Mouse (Mus musculus) kidney, embryonic 16.5 days (tissue): ENCODE results near the gene Ccser1. TPM values are rescaled to one million over a fixed set of nuclear protein-coding genes. Genes with fewer than 3 reads are reported as not detected.

Experiments used
- ATAC-seq: fragments of 200-750 bp; cut with Nextera tagmentation; 2 replicates; pipeline ENCODE4 v1.8.0; 2017; ENCODE audit warnings: moderate TSS enrichment; ENCODE audit not compliant: low FRiP score, low TSS enrichment
- H3K27ac ChIP-seq: fragments of 300-500 bp; sonication (generic); 2 replicates; pipeline ENCODE4 v1.5.1; 2014; ENCODE audit warnings: low read length
- H3K27me3 ChIP-seq: fragments of 300-500 bp; sonication (generic); 2 replicates; pipeline ENCODE4 v1.6.1; 2014; ENCODE audit warnings: low read length, control low read depth, mixed read lengths; ENCODE audit not compliant: insufficient read depth
- H3K36me3 ChIP-seq: fragments of 300-500 bp; sonication (generic); 2 replicates; pipeline ENCODE4 v1.6.1; 2014; ENCODE audit warnings: low read length, control low read depth, mixed read lengths; ENCODE audit not compliant: insufficient read depth
- H3K4me1 ChIP-seq: fragments of 300-500 bp; sonication (generic); 2 replicates; pipeline ENCODE4 v1.6.1; 2014; ENCODE audit warnings: low read length, control low read depth, mixed read lengths; ENCODE audit not compliant: insufficient read depth
- H3K4me2 ChIP-seq: fragments of 300-500 bp; sonication (generic); replicated peaks from 2 replicates; pipeline ENCODE4 v1.6.1; 2014; ENCODE audit warnings: low read depth, low read length
- H3K4me3 ChIP-seq: fragments of 300-500 bp; sonication (generic); 2 replicates; pipeline ENCODE4 v1.5.1; 2014; ENCODE audit warnings: mild to moderate bottlenecking, low read length
- H3K9ac ChIP-seq: fragments of 300-500 bp; sonication (generic); replicated peaks from 2 replicates; pipeline ENCODE4 v1.6.1; 2014; ENCODE audit warnings: low read length
- H3K9me3 ChIP-seq: fragments of 300-500 bp; sonication (generic); 2 replicates; pipeline ENCODE4 v1.6.1; 2016; ENCODE audit warnings: low read length, control low read depth
- WGBS: fragments of 180-500 bp; shearing (Covaris S2); extraction: QIAGEN DNeasy Blood & Tissue Kit; methylation state at CpG from one replicate; pipeline ENCODE4 v1.1.7; 2014; 5-methylcytosine and 5-hydroxymethylcytosine counted together
- polyA plus RNA-seq: library from polyadenylated mRNA; unstranded; fragments of >200 nt; fragmentation: Nextera tagmentation; extraction: Ambion mirVana; gene quantifications from 2 replicates; pipeline ENCODE4 v1.2.1, GENCODE M21; 2015

Ccser1 gene
- polyA plus RNA-seq, 1 experiment from 2014 or later = 17.4 TPM

GRCm38 (mm10) chr6:61216514-61216913 lies 36.4 kb downstream of the Ccser1 start:
- ATAC-seq = no peak
- H3K36me3 ChIP-seq = no peaks in the 10 kb centered on the region
- no peaks in the 10 kb centered on the region for H3K27me3 ChIP-seq
- H3K4me1 ChIP-seq = no peaks in the 10 kb centered on the region
- no peak overlapping the region for H3K27ac ChIP-seq
- H3K4me2 ChIP-seq = no peak overlapping the region
- no peaks in the 10 kb centered on the region for H3K9me3 ChIP-seq
- WGBS = 26% methylated on average over 1 of the region's 1 CpGs
- H3K4me3 ChIP-seq = no peak overlapping the region
- H3K9ac ChIP-seq = no peak overlapping the region

- H3K4me1 ChIP-seq = no peaks in the 10 kb centered on the region
- no peaks in the 10 kb centered on the region for H3K27me3 ChIP-seq
- no peak overlapping the region for H3K4me2 ChIP-seq
- H3K36me3 ChIP-seq = no peaks in the 10 kb centered on the region
- H3K4me3 ChIP-seq = no peak overlapping the region
- 56% methylated on average over 2 of the region's 2 CpGs for WGBS
- H3K9me3 ChIP-seq = no peaks in the 10 kb centered on the region
- ATAC-seq = no peak
- H3K9ac ChIP-seq = no peak overlapping the region
- H3K27ac ChIP-seq = no peak overlapping the region
Observed at GRCm38 (mm10) chr6:61217717-61218116, 37.6 kb downstream of the Ccser1 start.

- Histone ChIP-seq H3K27ac (no peak overlapping the region), H3K9me3 (no peaks in the 10 kb centered on the region), H3K4me1 (peaks cover 3% of the 10 kb centered on the region; the same call in 1 of the 2 replicates), H3K27me3 (no peaks in the 10 kb centered on the region), H3K4me3 (no peak overlapping the region), H3K9ac (no peak overlapping the region), H3K36me3 (no peaks in the 10 kb centered on the region), H3K4me2 (no peak overlapping the region)
- ATAC-seq = no peak
- WGBS = 85% methylated on average over 2 of the region's 2 CpGs
Observed at GRCm38 (mm10) chr6:61223563-61223962, 43.4 kb downstream of the Ccser1 start.

GRCm38 (mm10) chr6:61225302-61225701 lies 45.2 kb downstream of the Ccser1 start:
- no peak for ATAC-seq
- Histone ChIP-seq H3K9me3 (no peaks in the 10 kb centered on the region), H3K4me2 (no peak overlapping the region), H3K9ac (no peak overlapping the region), H3K4me3 (no peak overlapping the region), H3K27ac (no peak overlapping the region), H3K27me3 (no peaks in the 10 kb centered on the region), H3K36me3 (no peaks in the 10 kb centered on the region), H3K4me1 (peaks cover 3% of the 10 kb centered on the region; the same call in 1 of the 2 replicates)

GRCm38 (mm10) chr6:61230058-61230718 lies 50.1 kb downstream of the Ccser1 start:
- Histone ChIP-seq H3K4me3 (no peak overlapping the region), H3K9ac (no peak overlapping the region), H3K27me3 (no peaks in the 10 kb centered on the region), H3K4me2 (no peak overlapping the region), H3K27ac (no peak overlapping the region), H3K4me1 (peaks cover 16% of the 10 kb centered on the region), H3K36me3 (no peaks in the 10 kb centered on the region), H3K9me3 (no peaks in the 10 kb centered on the region)
- WGBS = 69% methylated on average over 5 of the region's 5 CpGs
- ATAC-seq = no peak

- 0 out of 2 replicates have a peak overlapping the region, but pooled peaks have one; percentile 4 for H3K27ac ChIP-seq
Observed at GRCm38 (mm10) chr6:61233060-61233459, 52.9 kb downstream of the Ccser1 start.

GRCm38 (mm10) chr6:61233548-61234187 lies 53.5 kb downstream of the Ccser1 start:
- Histone ChIP-seq H3K9me3 (no peaks in the 10 kb centered on the region), H3K27me3 (no peaks in the 10 kb centered on the region), H3K9ac (no peak overlapping the region), H3K27ac (peak overlapping the region; percentile 16; the same call in 1 of the 2 replicates), H3K4me2 (no peak overlapping the region), H3K36me3 (no peaks in the 10 kb centered on the region), H3K4me1 (peaks cover 13% of the 10 kb centered on the region), H3K4me3 (no peak overlapping the region)
- peak; percentile 65; the same call in 1 of the 2 replicates for ATAC-seq
- 42% methylated on average over 5 of the region's 5 CpGs for WGBS

More at GRCm38 (mm10) chr6:61233060-61233459, 52.9 kb downstream of the Ccser1 start:
- Histone ChIP-seq H3K36me3 (no peaks in the 10 kb centered on the region), H3K9me3 (no peaks in the 10 kb centered on the region), H3K4me2 (no peak overlapping the region), H3K4me3 (no peak overlapping the region), H3K27me3 (no peaks in the 10 kb centered on the region), H3K9ac (no peak overlapping the region), H3K4me1 (peaks cover 13% of the 10 kb centered on the region)
- no peak for ATAC-seq
- 64% methylated on average over 5 of the region's 5 CpGs for WGBS

- no peaks in the 10 kb centered on the region for H3K9me3 ChIP-seq
- no peak overlapping the region for H3K4me3 ChIP-seq
- 76% methylated on average over 2 of the region's 2 CpGs for WGBS
- H3K9ac ChIP-seq = no peak overlapping the region
- ATAC-seq = no peak
- no peak overlapping the region for H3K27ac ChIP-seq
- H3K36me3 ChIP-seq = no peaks in the 10 kb centered on the region
- H3K4me2 ChIP-seq = no peak overlapping the region
- no peaks in the 10 kb centered on the region for H3K4me1 ChIP-seq
- no peaks in the 10 kb centered on the region for H3K27me3 ChIP-seq
Observed at GRCm38 (mm10) chr6:61240618-61241017, 60.5 kb downstream of the Ccser1 start.

- Histone ChIP-seq H3K4me3 (no peak overlapping the region), H3K36me3 (no peaks in the 10 kb centered on the region), H3K9me3 (no peaks in the 10 kb centered on the region), H3K4me2 (no peak overlapping the region), H3K27ac (no peak overlapping the region), H3K4me1 (no peaks in the 10 kb centered on the region), H3K9ac (no peak overlapping the region), H3K27me3 (no peaks in the 10 kb centered on the region)
- WGBS = 92% methylated on average over 3 of the region's 3 CpGs
- ATAC-seq = no peak
Observed at GRCm38 (mm10) chr6:61242556-61242955, 62.4 kb downstream of the Ccser1 start.

- Histone ChIP-seq H3K36me3 (no peaks in the 10 kb centered on the region), H3K27ac (no peak overlapping the region), H3K27me3 (no peaks in the 10 kb centered on the region), H3K9ac (no peak overlapping the region), H3K4me2 (no peak overlapping the region), H3K4me1 (no peaks in the 10 kb centered on the region), H3K4me3 (no peak overlapping the region), H3K9me3 (no peaks in the 10 kb centered on the region)
- WGBS = 59% methylated on average over 4 of the region's 4 CpGs
- no peak for ATAC-seq
Observed at GRCm38 (mm10) chr6:61246523-61246922, 66.4 kb downstream of the Ccser1 start.
